Mouse (Mus musculus): ENCODE measurements around the gene Nr6a1.

Gene Nr6a1

GRCm38 (mm10) chr2:38713596-38713995 is 213.9 kb downstream of the Nr6a1 start:
- no peak for DNase-seq (ENCODE audit: low spot score in 2 of 2)

GRCm38 (mm10) chr2:38712769-38713125 is 214.7 kb downstream of the Nr6a1 start:
- DNase-seq (ENCODE audit: low spot score in 2 of 2), result no peak

DNA sequence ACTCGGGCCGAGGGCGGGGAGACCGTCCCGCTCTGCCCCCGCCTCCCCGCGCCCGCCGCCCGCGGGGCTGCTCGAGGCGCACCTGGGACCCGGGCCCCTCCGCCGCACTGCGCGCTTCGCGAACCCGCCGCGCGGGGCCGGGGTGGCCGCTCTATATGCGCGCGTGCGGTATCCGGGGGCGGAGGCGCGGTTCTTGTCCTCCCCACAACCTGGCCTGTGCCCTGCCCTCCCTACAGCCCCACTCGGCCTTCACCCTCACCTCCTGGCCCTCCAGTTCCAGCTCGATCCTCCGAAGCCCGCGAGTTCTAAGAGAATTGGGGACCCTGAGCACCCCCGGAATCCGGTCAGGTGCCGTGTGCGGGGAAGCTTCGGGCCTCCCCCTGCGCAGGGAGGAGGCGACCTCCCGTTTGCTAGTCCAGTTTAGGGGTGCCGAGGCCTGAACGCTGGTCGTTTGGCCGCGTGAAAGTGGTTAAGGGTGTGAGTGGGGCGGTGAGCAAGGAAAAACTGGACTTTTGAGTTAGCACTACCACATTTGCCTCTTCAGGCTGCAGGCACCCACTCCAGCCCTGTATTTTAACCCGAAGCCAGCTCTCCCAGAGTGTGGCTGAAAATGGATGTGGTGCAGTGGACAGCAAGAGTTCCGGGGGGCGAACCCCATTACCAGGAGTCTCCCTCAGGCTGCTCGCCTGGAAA is 215.3 kb downstream of the Nr6a1 start:
- DNase-seq (ENCODE audit: low spot score in 2 of 2), result no peak

DNA sequence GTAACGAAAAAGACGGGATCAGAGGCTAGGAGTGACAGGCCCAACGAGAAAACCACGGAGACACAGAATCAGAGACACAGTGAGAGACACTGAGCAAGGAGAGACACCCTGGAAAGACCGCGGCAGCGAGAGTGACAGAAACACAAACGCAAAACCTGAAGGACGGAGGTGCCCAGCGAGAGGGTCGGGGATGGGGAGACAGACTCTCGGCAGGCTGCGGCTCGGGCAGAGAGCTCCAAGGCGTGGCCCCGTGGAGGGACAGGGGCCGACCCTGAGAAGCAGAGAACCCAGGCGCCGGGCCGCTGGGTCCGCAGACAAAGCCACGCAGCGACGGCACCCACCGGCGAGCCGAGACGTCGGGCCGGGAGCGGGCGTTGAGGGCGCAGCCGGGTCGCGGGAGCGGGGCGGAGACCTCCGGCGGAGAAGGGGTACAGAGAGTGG is 216.0 kb downstream of the Nr6a1 start:
- DNase-seq (ENCODE audit: low spot score in 2 of 2), result no peak

- no peak for DNase-seq (ENCODE audit: low spot score in 2 of 2)
These were observed 216.9 kb downstream of the Nr6a1 start for GRCm38 (mm10) chr2:38710304-38711241.

- DNase-seq (ENCODE audit: low spot score in 2 of 2), result no peak
These were observed 218.4 kb downstream of the Nr6a1 start for GRCm38 (mm10) chr2:38708907-38709688.

DNA sequence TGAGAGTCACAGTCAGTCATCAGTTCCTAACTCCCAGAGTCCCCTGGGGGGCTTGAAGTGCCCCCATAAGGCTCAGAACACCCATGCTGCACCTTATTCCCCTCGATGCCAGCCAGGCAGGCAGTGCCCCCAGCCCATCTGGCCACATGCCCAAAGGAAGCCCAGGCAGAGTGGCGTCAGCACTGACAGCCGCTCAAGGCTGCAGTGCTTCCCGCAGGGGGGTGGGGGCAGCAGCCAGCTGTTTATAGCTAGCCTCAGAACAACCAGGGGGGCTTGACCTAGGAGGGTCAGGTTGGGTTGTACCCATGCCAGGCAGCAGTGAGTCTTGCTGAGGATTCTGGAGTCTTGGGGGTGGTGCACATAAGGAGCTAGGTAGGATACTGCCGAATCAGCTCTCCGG is 220.8 kb downstream of the Nr6a1 start:
- peak in 1 of 2 experiments; percentile 27 for DNase-seq (ENCODE audit: low spot score in 2 of 2)

GRCm38 (mm10) chr2:38705036-38705435 is 222.5 kb downstream of the Nr6a1 start:
- no peak for DNase-seq (ENCODE audit: low spot score in 2 of 2)

GRCm38 (mm10) chr2:38704336-38704735 is 223.2 kb downstream of the Nr6a1 start:
- no peak for DNase-seq (ENCODE audit: low spot score in 2 of 2)

- DNase-seq (ENCODE audit: low spot score in 2 of 2), result no peak
These were observed 227.3 kb downstream of the Nr6a1 start for GRCm38 (mm10) chr2:38700177-38700576.

DNA sequence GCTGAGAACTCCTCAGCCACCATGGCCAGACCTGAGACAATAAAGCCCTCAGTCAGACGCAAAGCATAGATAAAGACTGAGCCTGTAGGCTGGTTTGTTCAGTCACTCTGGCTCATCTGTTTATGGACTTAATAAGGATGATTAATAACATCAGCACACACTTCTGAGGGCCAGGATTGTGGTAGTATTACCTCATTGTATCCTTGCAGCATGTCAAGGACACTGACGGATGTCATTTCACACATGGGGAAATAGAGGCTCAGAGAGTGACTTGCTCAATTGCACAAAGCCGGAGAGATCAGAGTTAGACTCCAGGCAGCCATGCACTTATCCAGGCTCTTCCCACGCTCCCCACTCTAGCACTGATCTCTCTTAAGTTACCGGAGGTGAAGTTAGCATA is 228.9 kb downstream of the Nr6a1 start:
- DNase-seq (ENCODE audit: low spot score in 2 of 2), result no peak

- DNase-seq (ENCODE audit: low spot score in 2 of 2), result no peak
These were observed 230.1 kb downstream of the Nr6a1 start for GRCm38 (mm10) chr2:38697128-38698120.

DNA sequence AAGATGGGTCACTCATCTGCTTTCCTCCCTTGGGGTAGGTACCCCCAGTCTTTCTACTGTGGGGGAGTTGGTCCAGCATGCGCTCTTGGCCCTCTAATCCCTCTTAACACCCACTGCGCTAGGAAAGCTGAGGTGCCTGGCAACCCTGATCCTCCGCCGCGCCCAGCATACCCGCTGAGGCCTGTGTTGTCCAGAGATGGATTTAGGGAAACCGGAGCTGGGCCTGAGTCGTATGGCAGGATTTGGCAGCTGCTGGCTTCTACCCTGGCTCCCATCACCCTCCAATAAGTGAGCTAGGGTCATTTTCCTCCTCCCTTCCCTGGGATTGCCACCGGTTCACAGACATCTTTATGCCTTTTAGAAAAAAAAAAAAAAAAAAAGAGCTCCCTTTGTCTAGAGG is 231.7 kb downstream of the Nr6a1 start:
- no peak for DNase-seq (ENCODE audit: low spot score in 2 of 2)

DNA sequence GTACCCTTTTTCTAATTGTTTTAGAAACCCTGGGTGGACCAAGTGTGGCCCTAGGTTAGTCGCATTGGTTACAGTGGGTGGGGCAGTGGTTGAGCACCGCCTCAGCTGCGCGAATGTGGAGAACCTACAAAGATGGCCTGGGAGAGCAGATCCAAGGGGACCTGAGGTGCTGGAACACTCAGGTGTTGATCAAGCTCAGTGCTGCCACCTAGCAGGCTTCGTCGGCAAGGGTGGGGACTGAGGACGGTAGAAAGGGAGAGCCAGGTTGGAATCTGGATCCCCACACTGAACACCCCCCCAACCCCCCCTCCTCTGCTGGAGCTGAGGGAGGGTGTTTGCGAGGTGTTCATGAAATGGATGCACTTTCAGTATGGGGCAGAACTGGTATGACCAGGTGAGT is 235.9 kb downstream of the Nr6a1 start:
- DNase-seq (ENCODE audit: low spot score in 2 of 2), result peak in 1 of 2 experiments; percentile 52

DNA sequence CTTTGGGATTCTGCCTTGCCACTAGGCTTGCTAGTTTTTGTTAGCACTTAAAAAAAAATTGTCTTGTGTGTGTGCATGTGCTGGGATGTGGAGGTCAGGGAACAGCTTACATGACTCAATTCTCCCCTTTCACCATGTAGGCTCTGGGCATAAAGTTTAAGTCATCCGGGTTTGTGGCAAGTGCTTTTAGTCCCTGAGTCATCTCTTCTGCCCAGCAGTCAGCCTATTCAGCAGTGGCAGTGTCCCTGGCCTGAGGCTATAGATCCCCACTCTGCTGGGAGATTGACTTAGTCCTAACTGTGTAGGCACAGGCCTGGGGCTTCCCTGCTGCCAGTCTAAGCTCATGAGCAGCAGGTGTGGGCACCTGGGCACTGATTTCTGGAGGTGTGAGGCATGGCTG is 237.6 kb downstream of the Nr6a1 start:
- DNase-seq (ENCODE audit: low spot score in 2 of 2), result no peak

DNA sequence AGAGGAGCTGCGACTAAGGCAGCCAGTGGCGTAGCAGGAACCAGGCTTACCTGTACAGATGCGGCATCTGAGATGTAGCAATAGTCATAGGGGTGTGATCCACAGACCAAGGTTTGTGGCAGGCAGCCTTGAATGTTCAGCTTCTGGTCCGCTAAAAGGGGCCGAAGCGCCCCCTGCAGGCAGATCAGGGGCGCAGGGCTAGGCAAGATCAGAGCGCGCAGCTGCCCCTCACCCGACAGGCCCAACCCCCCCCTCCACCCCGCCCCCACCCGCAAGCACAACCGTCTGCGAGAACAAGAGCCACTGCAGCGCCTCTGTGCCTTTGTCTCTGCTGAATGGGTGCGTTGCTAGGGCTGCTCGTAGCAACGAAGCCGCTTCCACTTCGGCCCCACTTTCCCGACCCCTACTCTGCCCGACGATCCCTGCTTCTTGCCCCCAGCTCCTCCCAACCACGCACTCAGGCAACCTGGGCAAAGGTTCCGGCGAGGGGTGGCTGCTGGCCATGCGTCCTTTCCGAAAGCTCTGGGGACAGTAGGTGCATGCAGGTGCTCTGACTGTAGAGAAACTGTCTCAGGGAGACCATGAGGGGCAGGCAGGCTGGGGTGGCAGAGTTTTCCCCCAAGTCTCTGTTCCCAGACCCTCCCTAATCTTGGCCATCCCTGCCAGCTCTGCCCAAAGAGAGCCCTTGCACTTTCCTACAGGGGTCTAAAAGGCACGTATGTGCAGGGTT is 238.5 kb downstream of the Nr6a1 start:
- peak in 1 of 2 experiments; percentile 34 for DNase-seq (ENCODE audit: low spot score in 2 of 2)

DNA sequence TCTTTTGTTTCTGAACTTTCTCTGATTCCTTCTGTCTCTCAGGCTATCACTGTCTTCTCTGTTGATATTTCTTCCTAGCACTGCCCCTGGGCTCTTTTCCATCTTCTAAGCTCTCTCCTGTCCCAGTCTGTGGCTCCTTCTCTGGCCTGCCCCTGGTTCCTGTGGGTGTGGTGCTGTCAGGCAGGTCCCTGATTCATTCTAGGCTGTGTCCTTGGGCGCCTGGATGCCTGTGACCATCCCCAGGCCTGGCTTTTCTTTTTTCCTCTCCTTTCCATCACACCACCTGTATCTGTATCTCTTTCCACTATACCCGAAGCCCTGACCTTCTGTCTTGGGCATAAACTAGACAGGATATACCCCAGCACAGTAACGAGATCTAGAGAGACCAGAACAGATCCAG is 241.7 kb downstream of the Nr6a1 start:
- DNase-seq (ENCODE audit: low spot score in 2 of 2), result no peak

DNA sequence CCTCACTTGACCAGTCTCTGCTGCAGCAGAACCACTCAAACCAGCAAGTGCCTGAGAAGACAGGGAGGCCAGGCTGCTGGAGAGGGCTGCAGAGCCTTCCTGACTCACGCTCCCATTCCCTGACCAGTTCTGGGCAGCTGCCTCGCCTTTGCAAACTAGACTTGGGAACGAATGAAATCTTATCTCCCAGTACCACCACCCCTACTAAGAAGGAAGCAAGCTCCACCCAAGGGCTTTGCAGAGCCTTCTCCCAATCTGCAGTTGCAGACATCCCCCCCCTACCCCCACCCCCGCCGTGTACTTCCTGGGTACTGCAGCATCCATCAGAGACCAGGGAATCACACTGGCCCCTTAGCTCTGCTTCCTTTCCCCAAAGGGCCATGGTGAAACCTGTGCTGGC is 244.4 kb downstream of the Nr6a1 start:
- no peak for DNase-seq (ENCODE audit: low spot score in 2 of 2)

GRCm38 (mm10) chr2:38682209-38682608 is 245.3 kb downstream of the Nr6a1 start:
- DNase-seq (ENCODE audit: low spot score in 2 of 2), result no peak

DNA sequence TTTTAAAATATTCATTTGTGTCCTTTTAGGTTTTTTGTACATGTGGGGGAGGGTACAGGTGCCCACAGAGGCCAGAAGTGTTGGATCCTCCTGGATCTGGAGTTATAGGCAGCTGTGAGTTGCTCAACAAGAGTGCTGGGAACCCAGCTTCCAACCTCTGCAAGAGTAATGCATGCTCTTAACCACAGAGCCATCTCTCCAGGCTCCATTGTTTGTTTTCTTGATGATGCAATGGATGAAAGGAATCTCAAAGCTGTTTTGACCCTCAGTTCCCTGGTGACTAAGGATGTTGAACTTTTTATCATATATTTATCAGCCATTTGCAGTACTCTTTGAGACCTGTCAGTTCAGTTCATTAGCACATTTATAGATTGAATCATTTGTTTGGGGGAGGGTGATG is 248.5 kb downstream of the Nr6a1 start:
- no peak for DNase-seq (ENCODE audit: low spot score in 2 of 2)
